Mouse (Mus musculus) embryo, embryonic 10 days (tissue): Measurements from ENCODE around the gene Pmel.

Source experiments
- DNase-seq: peaks from one replicate; pipeline ENCODE4 v3.0.0-alpha.2; 2015; ENCODE audit warnings: low spot score

Gene Pmel

DNA sequence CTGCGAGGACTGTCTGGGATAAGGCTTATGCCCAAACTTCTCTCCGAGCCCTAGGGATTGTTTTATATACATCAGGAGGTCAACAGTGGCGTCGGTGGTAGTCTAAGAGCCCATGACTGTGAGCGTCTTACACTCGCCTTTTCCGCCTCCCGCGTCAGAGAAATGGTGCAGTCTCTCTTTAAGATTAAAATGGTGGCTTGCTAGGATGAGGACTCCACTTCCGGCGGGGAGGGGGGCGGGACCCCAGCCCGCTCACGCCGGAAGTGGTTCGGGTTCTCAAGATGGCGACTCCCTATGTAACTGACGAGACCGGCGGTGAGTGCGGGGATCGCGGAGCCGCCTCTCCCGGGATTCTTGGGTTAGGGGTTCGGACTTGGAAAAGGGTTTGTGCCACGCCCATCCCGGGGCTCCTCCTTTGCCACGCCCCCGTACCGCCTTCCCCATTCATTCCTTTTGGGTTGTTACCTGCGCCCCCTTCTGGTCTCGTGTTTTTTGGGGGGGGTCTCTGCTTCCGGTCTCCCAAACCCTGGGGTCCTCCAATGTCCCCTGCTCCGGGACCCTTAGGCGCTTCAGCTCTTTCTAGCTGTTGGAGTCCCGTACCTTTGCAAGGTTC lies 44.4 kb downstream of the Pmel start:
- peak; percentile 90 for DNase-seq
